Mouse (Mus musculus): ENCODE measurements at regions not wholly inside any gene's neighbourhood (a gene's known extent, or its start where the extent isn't known, plus 50 kb on each side); places are given as distances from the start of the nearest gene placed in this dataset.

DNA sequence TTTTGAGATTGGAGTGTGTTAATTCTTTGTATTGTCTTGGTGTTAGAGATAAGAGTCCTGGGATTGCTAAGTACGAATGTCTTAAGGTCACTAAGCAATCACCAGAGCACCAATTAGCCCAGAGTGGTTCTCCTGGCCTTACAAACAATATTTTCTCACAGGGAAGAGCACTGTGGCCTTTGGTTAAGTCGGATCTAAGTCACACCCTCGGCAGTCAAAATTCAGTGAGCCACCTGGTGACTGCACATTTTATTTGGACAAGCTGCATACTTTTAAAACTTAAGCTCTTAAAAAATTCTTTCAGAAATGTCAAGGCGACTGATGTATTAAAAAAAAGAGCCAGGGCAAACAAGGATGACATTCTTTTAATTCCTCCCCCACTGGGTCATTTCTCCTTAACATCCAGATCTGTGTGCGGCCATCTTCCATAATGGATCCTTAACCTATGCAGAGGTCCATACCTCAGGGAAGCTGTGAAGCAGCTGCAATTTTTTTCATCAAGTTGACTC is 60.9 kb upstream of the Foxa2 start:
- WGBS = 69% methylated on average over 5 of the region's 5 CpGs
- ATAC-seq (ENCODE audit: insufficient number of reproducible peaks, insufficient read depth, low FRiP score, low TSS enrichment) = no peak
- no peak overlapping the region for H3K27ac ChIP-seq
- H3K4me1 ChIP-seq = no peaks in the 10 kb centered on the region
- H3K9ac ChIP-seq = no peak overlapping the region
- H3K4me2 ChIP-seq (replicated peaks) = no peak overlapping the region
- no peaks in the 10 kb centered on the region for H3K9me3 ChIP-seq
- H3K36me3 ChIP-seq = no peaks in the 10 kb centered on the region
- H3K27me3 ChIP-seq = no peaks in the 10 kb centered on the region
- no peak overlapping the region for H3K4me3 ChIP-seq

DNA sequence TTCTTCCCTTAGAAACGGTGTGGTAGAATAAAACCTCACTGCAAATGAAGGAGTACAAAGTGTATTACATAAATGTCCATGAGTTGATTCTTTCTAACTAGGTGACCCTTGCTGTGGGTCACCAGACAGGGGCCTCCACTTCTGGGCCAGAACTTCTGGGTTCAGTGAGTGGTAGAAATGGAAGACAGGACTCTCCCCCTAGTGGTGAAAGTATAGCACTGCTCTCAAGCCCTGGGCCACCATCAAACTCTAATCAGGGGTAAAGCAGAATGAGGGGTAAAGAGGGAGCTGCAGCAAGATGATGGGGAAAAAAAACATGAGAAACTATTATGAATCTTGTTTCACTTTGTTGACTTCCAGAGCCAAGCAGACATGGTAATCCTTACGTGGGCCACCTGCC is 63.4 kb upstream of the Foxa2 start:
- no peak overlapping the region for H3K4me2 ChIP-seq (replicated peaks)
- no peaks in the 10 kb centered on the region for H3K27me3 ChIP-seq
- no peak for ATAC-seq (ENCODE audit: insufficient number of reproducible peaks, insufficient read depth, low FRiP score, low TSS enrichment)
- H3K9me3 ChIP-seq = no peaks in the 10 kb centered on the region
- H3K4me3 ChIP-seq = no peak overlapping the region
- no peaks in the 10 kb centered on the region for H3K4me1 ChIP-seq
- WGBS = 41% methylated on average over 2 of the region's 2 CpGs
- H3K27ac ChIP-seq = no peak overlapping the region
- H3K9ac ChIP-seq = no peak overlapping the region
- no peaks in the 10 kb centered on the region for H3K36me3 ChIP-seq

DNA sequence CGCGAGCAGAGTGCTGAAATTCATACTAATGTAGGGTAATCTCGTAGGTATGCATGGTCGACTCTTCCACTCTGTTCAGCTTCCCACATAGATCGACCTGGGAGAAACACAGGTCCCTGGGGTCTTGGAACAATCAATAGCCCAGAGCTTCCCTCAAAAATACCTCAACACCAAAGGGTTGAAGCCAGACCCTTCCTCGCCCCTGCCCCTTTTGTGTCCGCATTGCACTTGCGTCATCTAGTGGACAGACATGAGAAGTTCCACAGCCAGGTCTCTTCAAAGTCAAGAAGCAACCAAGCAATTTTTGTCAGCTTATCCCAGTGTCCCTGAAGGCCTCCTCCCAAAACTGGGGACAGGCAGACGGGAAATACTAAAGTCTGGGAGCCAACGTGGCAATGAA is 65.1 kb upstream of the Foxa2 start:
- Histone ChIP-seq H3K9me3 (no peaks in the 10 kb centered on the region), H3K27ac (no peak overlapping the region), H3K9ac (no peak overlapping the region), H3K27me3 (no peaks in the 10 kb centered on the region), H3K4me1 (no peaks in the 10 kb centered on the region), H3K36me3 (no peaks in the 10 kb centered on the region), H3K4me2 (replicated peaks) (no peak overlapping the region), H3K4me3 (no peak overlapping the region)
- WGBS = 21% methylated on average over 10 of the region's 10 CpGs
- no peak for ATAC-seq (ENCODE audit: insufficient number of reproducible peaks, insufficient read depth, low FRiP score, low TSS enrichment)

DNA sequence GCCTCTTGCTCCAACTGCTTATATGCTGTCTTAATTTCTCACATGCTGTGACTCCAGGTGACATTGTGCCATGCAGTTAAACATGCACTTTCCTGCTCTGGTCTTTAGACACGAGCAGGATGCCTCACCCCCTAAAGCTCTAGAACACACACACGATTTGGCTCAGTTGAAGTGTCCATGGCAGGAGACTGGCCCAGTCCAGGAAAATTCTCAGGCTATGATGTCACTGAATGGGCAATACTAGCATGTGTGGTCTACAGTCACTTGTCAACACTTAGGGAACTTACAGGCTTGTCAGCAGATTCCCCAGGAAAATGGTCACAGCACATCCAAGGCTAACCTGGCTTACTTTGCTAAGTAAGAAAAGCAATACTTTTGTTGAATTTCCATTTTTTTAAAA is 66.4 kb upstream of the Foxa2 start:
- H3K27ac ChIP-seq = no peak overlapping the region
- no peak for ATAC-seq (ENCODE audit: insufficient number of reproducible peaks, insufficient read depth, low FRiP score, low TSS enrichment)
- no peaks in the 10 kb centered on the region for H3K9me3 ChIP-seq
- WGBS = 41% methylated on average over 2 of the region's 2 CpGs
- H3K4me1 ChIP-seq = no peaks in the 10 kb centered on the region
- H3K27me3 ChIP-seq = no peaks in the 10 kb centered on the region
- no peak overlapping the region for H3K4me3 ChIP-seq
- no peaks in the 10 kb centered on the region for H3K36me3 ChIP-seq
- H3K4me2 ChIP-seq (replicated peaks) = no peak overlapping the region
- no peak overlapping the region for H3K9ac ChIP-seq

- H3K4me1 ChIP-seq = no peaks in the 10 kb centered on the region
- no peak for ATAC-seq (ENCODE audit: insufficient number of reproducible peaks, insufficient read depth, low FRiP score, low TSS enrichment)
- H3K4me3 ChIP-seq = no peak overlapping the region
- WGBS = 28% methylated on average over 4 of the region's 4 CpGs
- H3K9ac ChIP-seq = no peak overlapping the region
- no peaks in the 10 kb centered on the region for H3K9me3 ChIP-seq
- H3K27me3 ChIP-seq = no peaks in the 10 kb centered on the region
- H3K4me2 ChIP-seq (replicated peaks) = no peak overlapping the region
- no peaks in the 10 kb centered on the region for H3K36me3 ChIP-seq
- no peak overlapping the region for H3K27ac ChIP-seq
Observed at GRCm38 (mm10) chr2:148114600-148114999, 67.8 kb upstream of the Foxa2 start.

DNA sequence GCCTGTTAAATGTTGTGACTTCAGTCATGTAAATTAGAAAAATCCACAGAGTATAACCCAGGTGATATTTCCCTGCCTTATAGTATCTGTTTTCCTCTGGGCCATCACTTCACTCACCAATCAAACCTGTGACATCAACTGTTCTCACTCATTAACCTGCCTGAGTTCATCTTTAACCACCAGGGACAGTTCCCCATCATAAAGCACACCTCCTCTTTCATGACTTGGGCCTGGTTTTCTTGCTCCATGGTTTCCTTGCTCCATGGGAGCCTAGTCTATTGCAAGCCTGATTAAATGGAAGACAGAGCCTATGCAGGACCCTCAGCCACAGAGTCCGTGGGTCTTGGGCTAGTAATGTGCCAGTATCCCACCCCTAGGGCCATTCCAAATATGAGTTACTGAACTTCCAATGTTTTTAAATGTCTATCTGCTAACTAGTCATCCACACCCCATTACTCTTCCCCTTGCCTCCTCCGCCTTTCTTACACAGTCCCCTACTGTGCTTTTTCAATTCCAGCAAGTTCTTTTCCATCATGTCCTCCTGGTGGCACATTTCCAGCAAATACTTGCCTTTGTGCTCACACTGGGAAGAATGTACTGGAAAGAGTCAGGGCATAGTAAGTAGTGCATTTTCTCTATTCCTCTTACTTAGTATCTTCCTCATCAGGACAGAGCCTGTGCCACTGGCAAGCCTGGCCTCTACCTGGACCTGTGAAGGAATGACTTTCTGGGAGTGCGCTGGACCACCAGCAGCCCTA is 69.4 kb upstream of the Foxa2 start:
- WGBS = 83% methylated on average over 3 of the region's 3 CpGs

DNA sequence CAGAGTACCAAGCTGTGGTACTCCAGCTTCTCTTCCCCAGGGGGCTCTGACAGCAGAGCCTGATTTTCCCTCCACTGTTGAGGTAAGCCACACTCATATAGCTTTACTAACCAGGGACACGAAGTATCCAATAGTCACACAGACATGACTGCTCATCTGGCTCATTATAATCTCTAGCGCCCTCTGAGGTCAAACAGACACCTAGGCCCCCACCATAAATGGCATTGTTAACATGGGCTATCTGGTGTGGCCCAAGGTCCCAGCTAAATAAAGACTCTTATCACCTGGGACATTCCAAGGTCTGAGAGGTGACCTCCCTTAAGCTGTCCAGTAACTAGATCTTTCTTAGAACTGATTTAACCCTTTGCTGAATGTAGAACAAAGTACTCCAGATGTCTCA is 70.7 kb upstream of the Foxa2 start:
- H3K27me3 ChIP-seq = no peaks in the 10 kb centered on the region
- ATAC-seq (ENCODE audit: insufficient number of reproducible peaks, insufficient read depth, low FRiP score, low TSS enrichment) = no peak
- 41% methylated on average over 2 of the region's 2 CpGs for WGBS
- H3K4me1 ChIP-seq = 0 out of 2 replicates have a peak, but pooled peaks cover under 1% of the 10 kb centered on the region
- H3K9ac ChIP-seq = no peak overlapping the region
- no peak overlapping the region for H3K4me2 ChIP-seq (replicated peaks)
- H3K9me3 ChIP-seq = no peaks in the 10 kb centered on the region
- H3K27ac ChIP-seq = no peak overlapping the region
- no peak overlapping the region for H3K4me3 ChIP-seq
- no peaks in the 10 kb centered on the region for H3K36me3 ChIP-seq

More for the DNA sequence above, 69.4 kb upstream of the Foxa2 start:
- H3K4me1 ChIP-seq = no peaks in the 10 kb centered on the region
- H3K9ac ChIP-seq = no peak overlapping the region
- H3K4me3 ChIP-seq = no peak overlapping the region
- no peaks in the 10 kb centered on the region for H3K9me3 ChIP-seq
- no peak overlapping the region for H3K27ac ChIP-seq
- no peaks in the 10 kb centered on the region for H3K27me3 ChIP-seq
- H3K36me3 ChIP-seq = no peaks in the 10 kb centered on the region
- H3K4me2 ChIP-seq (replicated peaks) = no peak overlapping the region
- ATAC-seq (ENCODE audit: insufficient number of reproducible peaks, insufficient read depth, low FRiP score, low TSS enrichment) = no peak

DNA sequence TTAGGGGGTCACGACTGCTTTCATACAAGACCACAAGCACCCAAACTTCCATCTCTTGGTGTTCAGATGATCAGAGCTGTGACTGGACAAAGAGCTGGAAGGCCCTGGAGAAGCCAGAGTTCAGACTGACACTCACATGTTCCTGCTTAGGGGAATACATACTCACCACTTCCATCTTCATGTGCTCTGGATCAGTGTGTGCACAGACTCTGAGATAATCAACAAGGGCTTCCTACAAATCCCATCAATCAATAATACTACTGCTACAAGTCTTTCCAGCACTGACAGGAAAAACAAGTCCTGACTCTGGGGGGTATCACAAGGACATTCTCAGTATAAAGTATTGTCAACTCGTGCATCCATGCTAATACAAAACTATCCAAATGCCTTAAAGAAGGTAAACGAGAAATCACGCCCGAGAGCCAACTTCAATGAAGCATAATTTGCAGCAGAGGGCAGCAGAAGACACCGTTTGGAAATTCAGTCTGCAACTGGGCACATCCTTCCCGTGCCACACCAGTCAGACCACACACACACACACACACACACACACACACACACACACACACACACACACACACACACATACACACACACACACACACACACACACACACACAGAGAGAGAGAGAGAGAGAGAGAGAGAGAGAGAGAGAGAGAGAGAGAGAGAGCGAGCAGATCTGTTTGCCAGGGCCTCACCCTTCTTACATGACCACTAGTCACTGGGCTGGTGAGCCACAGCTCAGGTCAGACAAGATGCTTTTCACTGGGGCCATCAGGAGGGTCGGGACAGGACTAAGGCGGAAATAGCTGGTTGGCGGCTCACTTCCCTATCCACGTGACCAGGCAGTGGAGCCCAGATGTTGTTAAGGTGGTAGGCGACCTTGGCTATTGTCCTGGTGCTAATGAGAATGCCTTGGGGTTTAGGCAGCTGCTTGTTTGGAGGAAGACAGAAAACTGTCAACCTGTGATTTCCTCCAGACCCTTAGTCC is 75.4 kb upstream of the Foxa2 start:
- Histone ChIP-seq H3K4me1 (0 out of 2 replicates have a peak, but pooled peaks cover 5% of the 10 kb centered on the region), H3K4me2 (replicated peaks) (no peak overlapping the region), H3K27me3 (no peaks in the 10 kb centered on the region), H3K9me3 (no peaks in the 10 kb centered on the region), H3K9ac (no peak overlapping the region), H3K36me3 (no peaks in the 10 kb centered on the region), H3K4me3 (no peak overlapping the region), H3K27ac (no peak overlapping the region)
- no peak for ATAC-seq (ENCODE audit: insufficient number of reproducible peaks, insufficient read depth, low FRiP score, low TSS enrichment)
- WGBS = 40% methylated on average over 12 of the region's 13 CpGs

DNA sequence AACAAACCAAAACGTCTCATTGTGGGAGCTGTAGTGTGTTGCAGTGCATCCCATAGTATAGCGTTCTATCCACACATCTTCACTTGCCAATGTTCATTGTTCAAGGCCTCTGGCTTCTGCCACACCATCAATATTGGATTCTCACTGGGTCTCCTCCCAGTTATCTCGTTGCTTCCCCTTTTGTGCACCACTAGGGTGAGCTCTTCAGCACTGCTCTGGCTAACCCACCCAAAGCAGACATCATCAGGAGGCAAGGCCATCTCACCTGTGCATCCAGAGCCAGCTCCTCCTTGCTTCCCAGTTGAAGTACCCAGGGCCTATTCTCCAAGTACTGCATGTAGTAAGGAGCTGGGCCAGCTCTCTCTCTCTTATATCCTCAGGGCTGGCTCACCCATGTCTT is 77.0 kb upstream of the Foxa2 start:
- no peak overlapping the region for H3K27ac ChIP-seq
- 56% methylated on average over 3 of the region's 3 CpGs for WGBS

DNA sequence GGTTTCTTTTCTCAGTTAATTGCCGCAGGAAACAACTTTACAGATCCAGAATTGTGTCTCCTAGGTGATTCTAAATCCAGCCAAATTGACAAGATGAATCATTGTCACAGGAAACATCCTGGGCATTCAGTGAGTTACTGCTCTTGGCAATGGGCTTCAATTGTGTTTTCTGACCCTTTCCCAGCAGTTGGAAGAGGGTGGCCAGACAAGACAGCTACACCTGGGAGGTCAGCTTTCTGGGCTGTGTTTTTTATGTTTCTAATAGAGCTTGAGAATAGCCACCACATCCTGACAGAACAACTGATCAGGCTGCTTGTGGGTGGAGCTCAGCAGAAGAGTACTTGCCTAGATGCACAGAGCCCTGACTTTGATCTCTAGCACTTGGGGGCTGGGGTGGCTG is 87.0 kb upstream of the Foxa2 start:
- no peak overlapping the region for H3K4me3 ChIP-seq
- no peak for ATAC-seq (ENCODE audit: insufficient number of reproducible peaks, insufficient read depth, low FRiP score, low TSS enrichment)
- no peaks in the 10 kb centered on the region for H3K4me1 ChIP-seq
- H3K27ac ChIP-seq = no peak overlapping the region
- H3K36me3 ChIP-seq = no peaks in the 10 kb centered on the region
- no peak overlapping the region for H3K4me2 ChIP-seq (replicated peaks)
- WGBS = 86% methylated on average over 1 of the region's 1 CpGs
- no peaks in the 10 kb centered on the region for H3K27me3 ChIP-seq
- no peak overlapping the region for H3K9ac ChIP-seq
- no peaks in the 10 kb centered on the region for H3K9me3 ChIP-seq

More for the DNA sequence above, 77.0 kb upstream of the Foxa2 start:
- Histone ChIP-seq H3K9ac (no peak overlapping the region), H3K4me2 (replicated peaks) (no peak overlapping the region), H3K9me3 (no peaks in the 10 kb centered on the region), H3K27me3 (no peaks in the 10 kb centered on the region), H3K36me3 (no peaks in the 10 kb centered on the region), H3K4me1 (0 out of 2 replicates have a peak, but pooled peaks cover 5% of the 10 kb centered on the region), H3K4me3 (no peak overlapping the region)
- ATAC-seq (ENCODE audit: insufficient number of reproducible peaks, insufficient read depth, low FRiP score, low TSS enrichment) = no peak

DNA sequence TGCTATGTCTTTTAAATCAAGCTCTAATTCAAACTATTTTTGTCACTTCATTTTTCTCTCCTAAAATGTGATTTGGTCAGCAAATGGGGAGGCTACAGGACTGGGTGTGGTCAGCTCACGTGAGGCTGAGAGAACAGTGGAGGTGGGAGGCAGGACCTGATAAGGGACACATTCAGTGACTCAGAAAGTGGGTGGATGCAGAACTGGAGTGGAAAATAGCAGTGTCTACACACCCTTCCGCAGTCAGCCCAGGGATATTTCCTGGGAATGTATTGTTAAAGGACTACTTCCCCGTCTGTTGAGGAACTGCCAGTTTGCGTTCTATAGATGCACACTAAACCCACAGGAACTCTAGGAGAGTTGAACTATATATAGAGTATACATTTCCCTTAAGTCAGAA is 95.2 kb upstream of the Foxa2 start:
- H3K9me3 ChIP-seq = no peaks in the 10 kb centered on the region
- ATAC-seq (ENCODE audit: insufficient number of reproducible peaks, insufficient read depth, low FRiP score, low TSS enrichment) = no peak
- 77% methylated on average over 4 of the region's 4 CpGs for WGBS
- H3K36me3 ChIP-seq = no peaks in the 10 kb centered on the region
- no peak overlapping the region for H3K27ac ChIP-seq
- H3K4me2 ChIP-seq (replicated peaks) = no peak overlapping the region
- H3K4me3 ChIP-seq = no peak overlapping the region
- H3K4me1 ChIP-seq = no peaks in the 10 kb centered on the region
- no peaks in the 10 kb centered on the region for H3K27me3 ChIP-seq
- no peak overlapping the region for H3K9ac ChIP-seq

DNA sequence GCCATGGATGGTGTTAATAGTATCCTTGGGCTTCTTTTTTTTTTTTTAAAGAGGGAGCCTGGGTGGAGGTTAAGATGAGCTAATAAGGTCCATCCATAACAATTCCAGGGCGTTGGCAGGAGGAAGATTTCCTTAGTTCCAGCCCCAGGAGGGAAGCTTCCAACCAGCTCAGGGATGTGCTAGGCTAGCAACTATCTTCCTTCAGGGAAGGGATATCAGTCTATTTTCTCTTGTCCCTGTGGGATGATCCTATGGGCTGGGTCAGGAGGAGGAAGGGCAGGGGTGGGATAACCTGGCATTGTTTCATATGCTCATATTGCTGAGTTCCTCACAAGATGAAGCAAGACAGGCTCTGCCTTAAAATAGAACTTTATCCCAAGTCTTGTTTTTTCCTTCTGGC is 98.0 kb upstream of the Foxa2 start:
- Histone ChIP-seq H3K9ac (no peak overlapping the region), H3K9me3 (no peaks in the 10 kb centered on the region), H3K36me3 (no peaks in the 10 kb centered on the region), H3K4me2 (replicated peaks) (no peak overlapping the region), H3K4me3 (no peak overlapping the region), H3K27me3 (no peaks in the 10 kb centered on the region), H3K27ac (no peak overlapping the region), H3K4me1 (no peaks in the 10 kb centered on the region)
- no peak for ATAC-seq (ENCODE audit: insufficient number of reproducible peaks, insufficient read depth, low FRiP score, low TSS enrichment)
- WGBS = 39% methylated on average over 1 of the region's 1 CpGs

All from embryonic facial prominence, embryonic 12.5 days (tissue).